Mouse (Mus musculus): ENCODE measurements around the gene Sgtb. TPM values are rescaled to one million over a fixed set of nuclear protein-coding genes. Genes with fewer than 3 reads are reported as not detected.

The Sgtb gene
- total RNA-seq (2021): 100 to 1,000 TPM; 144 to 147 TPM
- long read RNA-seq, experiment 1, transcript Sgtb-201 (11 exons, 3,048 nt): major isoform, 126 of 199 reads
- long read RNA-seq, experiment 1, partial matches to known transcripts: 13 of 199 reads
- long read RNA-seq, experiment 1, other reads (novel, unspliced or antisense): 59 of 199 reads
- long read RNA-seq, experiment 2, transcript Sgtb-201 (11 exons, 3,048 nt): major isoform, 58 of 104 reads
- long read RNA-seq, experiment 2, partial matches to known transcripts: 33 of 104 reads
- long read RNA-seq, experiment 2, other reads (novel, unspliced or antisense): 12 of 104 reads

- DNase-seq (ENCODE audit: low spot score in 2 of 2): peak; percentile 79 to 86
Observed at GRCm38 (mm10) chr13:104109288-104109815, at the start of gene Sgtb, which contains the start of gene Nln. TSS of gene Sgtb (plus strand) at chr13:104109741. TSS of gene Nln (minus strand) at chr13:104109614.

- no peak for DNase-seq (ENCODE audit: low spot score in 2 of 2)
Observed at GRCm38 (mm10) chr13:104060231-104060630, 49.3 kb upstream of the Sgtb start.

- DNase-seq (ENCODE audit: low spot score in 2 of 2): no peak
Observed at GRCm38 (mm10) chr13:104061975-104062750, 47.4 kb upstream of the Sgtb start.

- DNase-seq (ENCODE audit: low spot score in 2 of 2): no peak
Observed at GRCm38 (mm10) chr13:104063061-104063460, 46.5 kb upstream of the Sgtb start.

- DNase-seq (ENCODE audit: low spot score in 2 of 2): no peak
Observed at GRCm38 (mm10) chr13:104065649-104066347, 43.7 kb upstream of the Sgtb start.

- no peak for DNase-seq (ENCODE audit: low spot score in 2 of 2)
Observed at GRCm38 (mm10) chr13:104069216-104069615, 40.3 kb upstream of the Sgtb start.

GRCm38 (mm10) chr13:104070703-104071102 is 38.8 kb upstream of the Sgtb start:
- no peak for DNase-seq (ENCODE audit: low spot score in 2 of 2)

GRCm38 (mm10) chr13:104072351-104072750 is 37.2 kb upstream of the Sgtb start:
- DNase-seq (ENCODE audit: low spot score in 2 of 2): peak; percentile 16 to 51

GRCm38 (mm10) chr13:104074230-104074629 is 35.3 kb upstream of the Sgtb start:
- no peak for DNase-seq (ENCODE audit: low spot score in 2 of 2)

GRCm38 (mm10) chr13:104074731-104075130 is 34.8 kb upstream of the Sgtb start:
- no peak for DNase-seq (ENCODE audit: low spot score in 2 of 2)

GRCm38 (mm10) chr13:104076993-104077392 is 32.5 kb upstream of the Sgtb start:
- DNase-seq (ENCODE audit: low spot score in 2 of 2): no peak

- DNase-seq (ENCODE audit: low spot score in 2 of 2): no peak
Observed at GRCm38 (mm10) chr13:104082504-104082903, 27.0 kb upstream of the Sgtb start.

GRCm38 (mm10) chr13:104084600-104084999 is 24.9 kb upstream of the Sgtb start:
- no peak for DNase-seq (ENCODE audit: low spot score in 2 of 2)

GRCm38 (mm10) chr13:104089387-104089786 is 20.2 kb upstream of the Sgtb start:
- DNase-seq (ENCODE audit: low spot score in 2 of 2): peak in 1 of 2 experiments; percentile 29

GRCm38 (mm10) chr13:104091734-104092133 is 17.8 kb upstream of the Sgtb start:
- DNase-seq (ENCODE audit: low spot score in 2 of 2): no peak

- DNase-seq (ENCODE audit: low spot score in 2 of 2): no peak
Observed at GRCm38 (mm10) chr13:104094531-104095385, 14.8 kb upstream of the Sgtb start.

- no peak for DNase-seq (ENCODE audit: low spot score in 2 of 2)
Observed at GRCm38 (mm10) chr13:104095955-104096354, 13.6 kb upstream of the Sgtb start.

GRCm38 (mm10) chr13:104097190-104097589 is 12.4 kb upstream of the Sgtb start:
- DNase-seq (ENCODE audit: low spot score in 2 of 2): no peak

GRCm38 (mm10) chr13:104100416-104100815 is 9.1 kb upstream of the Sgtb start:
- DNase-seq (ENCODE audit: low spot score in 2 of 2): no peak

- no peak for DNase-seq (ENCODE audit: low spot score in 2 of 2)
Observed at GRCm38 (mm10) chr13:104101606-104102235, 7.8 kb upstream of the Sgtb start.
